Mouse (Mus musculus) liver, embryonic 18 days (tissue): Measurements from ENCODE around the gene Tmem41a. TPM values are rescaled to one million over a fixed set of nuclear protein-coding genes. Genes with fewer than 3 reads are reported as not detected.

Experiments used
- polyA plus RNA-seq: library from polyadenylated mRNA; depleted of rRNA; stranded (reverse); fragments of >200 nt; gene quantifications from 2 replicates; pipeline ENCODE4 v1.2.3, GENCODE M21; 2012; rRNA removed

Gene Tmem41a
- polyA plus RNA-seq, result 10.7 and 11.7 TPM in 2 replicates

GRCm38 (mm10) chr16:21946761-21947715 is at the start of gene Tmem41a:
Gene Tmem41a (minus strand): TSS chr16:21947552.

DNA sequence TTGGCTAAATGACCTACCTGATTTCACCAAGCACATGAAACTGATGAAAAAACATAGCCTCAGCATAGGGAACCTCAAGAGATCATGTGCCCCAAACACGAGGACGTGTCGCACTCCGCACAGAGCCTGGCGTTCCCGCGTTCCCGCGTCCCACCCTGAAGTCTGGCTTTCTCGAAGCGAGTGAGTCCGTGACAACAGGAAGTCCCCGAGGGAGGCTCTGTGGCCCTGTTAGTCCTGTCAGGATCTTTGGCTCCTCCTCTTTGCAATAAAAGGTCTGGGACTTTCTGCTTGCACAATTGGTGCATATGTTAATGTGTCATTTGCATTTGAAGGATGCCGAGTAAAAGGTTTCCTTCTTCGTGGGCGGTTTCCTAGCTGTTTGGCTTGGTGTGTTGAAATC is 48.0 kb upstream of the Tmem41a start, which contains the start of gene Liph:
Gene Liph (minus strand): TSS at position 360 of the 400 bp plus-strand sequence.

Other genes with a start within 250 kb of the Tmem41a start
- gene Ehhadh, start 159.7 kb downstream of the Tmem41a start, polyA plus RNA-seq, result 159 and 261 TPM in 2 replicates
- 2.0 and 2.1 TPM in 2 replicates for gene Map3k13, start 153.2 kb downstream of the Tmem41a start, polyA plus RNA-seq
- 0.20 and 0.22 TPM in 2 replicates for gene Liph, start 48.1 kb upstream of the Tmem41a start, polyA plus RNA-seq
- gene Senp2, start 61.9 kb upstream of the Tmem41a start, polyA plus RNA-seq, result 10.8 and 12.6 TPM in 2 replicates
- gene Igf2bp2, start 215.7 kb upstream of the Tmem41a start, polyA plus RNA-seq, result 3.7 and 5.1 TPM in 2 replicates